ENCODE assay signal across 8 mouse cellular contexts in the genomic region with DNA sequence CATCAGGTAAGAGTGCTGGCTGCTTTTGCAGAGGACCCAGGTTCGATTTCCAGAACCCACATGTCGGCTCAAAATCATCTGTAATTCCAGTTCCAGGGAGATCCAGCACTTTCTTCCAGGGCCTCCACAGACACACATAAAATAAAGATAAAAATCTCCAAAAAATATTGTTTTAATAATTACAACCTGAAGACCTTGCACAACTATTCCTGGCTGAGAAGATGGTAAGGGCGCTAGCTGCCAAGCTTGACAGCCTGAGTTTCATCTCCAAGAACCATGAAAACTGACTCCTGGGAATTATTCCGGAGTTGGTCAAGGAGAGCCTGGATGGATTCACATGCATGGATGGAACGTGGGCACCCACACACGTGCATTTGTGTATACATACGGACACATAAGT. TPM values are rescaled to one million over a fixed set of nuclear protein-coding genes. Genes with fewer than 3 reads are reported as not detected.
DNase-seq lines count a peak whose midpoint lies in the region; ATAC-seq lines count a peak whose summit lies in the region.

A gene (plus strand): TSS at position 301 of the 400 bp plus-strand sequence.

- WGBS in kidney, embryonic 15.5 days = 44% methylated on average over 7 of the region's 7 CpGs
- WGBS in forebrain, embryonic 11.5 days = 57% methylated on average over 7 of the region's 7 CpGs
- 49% methylated on average over 7 of the region's 7 CpGs for WGBS in hindbrain, embryonic 10.5 days
- 51% methylated on average over 7 of the region's 7 CpGs for WGBS in midbrain, embryonic 14.5 days

- ATAC-seq in kidney, embryonic 15.5 days (replicated peaks; ENCODE audit: low FRiP score) = no peak
- ATAC-seq in forebrain, embryonic 11.5 days (replicated peaks; ENCODE audit: low FRiP score) = no peak
- ATAC-seq in midbrain, embryonic 14.5 days (ENCODE audit: low FRiP score, low TSS enrichment) = no peak

- peaks cover 21% of the 10 kb centered on the region for H3K4me1 ChIP-seq in kidney, embryonic 15.5 days
- H3K4me1 ChIP-seq in forebrain, embryonic 11.5 days (replicated peaks; ENCODE audit: control insufficient read depth, insufficient read depth, low read length) = peaks cover 5% of the 10 kb centered on the region; the same call in 1 of the 2 replicates
- H3K4me1 ChIP-seq in hindbrain, embryonic 10.5 days (replicated peaks) = peaks cover 22% of the 10 kb centered on the region
- 0 out of 2 replicates have a peak, but pooled peaks cover 10% of the 10 kb centered on the region for H3K4me1 ChIP-seq in midbrain, embryonic 14.5 days (ENCODE audit: control insufficient read depth, insufficient read depth, low read length)

- H3K9ac ChIP-seq in kidney, embryonic 15.5 days = peak within 1 kb of the TSS; percentile 58
- H3K9ac ChIP-seq in forebrain, embryonic 11.5 days (ENCODE audit: low read length) = peak within 1 kb of the TSS; percentile 55
- peak within 1 kb of the TSS; percentile 43; the same call in 1 of the 2 replicates for H3K9ac ChIP-seq in midbrain, embryonic 14.5 days (replicated peaks; ENCODE audit: low read length)

- no peak within 1 kb of the TSS for H3K27ac ChIP-seq in kidney, embryonic 15.5 days
- no peak within 1 kb of the TSS for H3K27ac ChIP-seq in forebrain, embryonic 11.5 days (ENCODE audit: low read depth, low read length)
- H3K27ac ChIP-seq in hindbrain, embryonic 10.5 days = peak within 1 kb of the TSS; percentile 72
- H3K27ac ChIP-seq in midbrain, embryonic 14.5 days (replicated peaks; ENCODE audit: low read depth, low read length) = no peak within 1 kb of the TSS

- peaks cover 5% of the 10 kb centered on the region; the same call in 1 of the 2 replicates for H3K9me3 ChIP-seq in kidney, embryonic 15.5 days (replicated peaks)
- H3K9me3 ChIP-seq in forebrain, embryonic 11.5 days (ENCODE audit: control insufficient read depth, low read length) = peaks cover 7% of the 10 kb centered on the region; the same call in 1 of the 2 replicates
- H3K9me3 ChIP-seq in hindbrain, embryonic 10.5 days = peaks cover 11% of the 10 kb centered on the region
- H3K9me3 ChIP-seq in midbrain, embryonic 14.5 days (ENCODE audit: control insufficient read depth, low read length) = peaks cover 5% of the 10 kb centered on the region; the same call in 1 of the 2 replicates

- no peak for DNase-seq in kidney, postnatal 14 days
- no peak for DNase-seq in forebrain, embryonic 11.5 days (ENCODE audit: low spot score)
- no peak for DNase-seq in hindbrain, embryonic 10.5 days (ENCODE audit: low spot score)
- no peak for DNase-seq in midbrain, embryonic 14.5 days
- DNase-seq in right cerebral cortex, adult 18-20 months = no peak
- no peak for DNase-seq in layer of hippocampus, postnatal 10 days (ENCODE audit: low spot score in 2 of 2)
- DNase-seq in cerebellum, adult 11 months = no peak

- H3K27me3 ChIP-seq in kidney, embryonic 15.5 days = peaks cover 58% of the 10 kb centered on the region
- peaks cover 31% of the 10 kb centered on the region for H3K27me3 ChIP-seq in forebrain, embryonic 11.5 days (ENCODE audit: control insufficient read depth, insufficient read depth, low read length)
- peaks cover 72% of the 10 kb centered on the region for H3K27me3 ChIP-seq in hindbrain, embryonic 10.5 days (ENCODE audit: insufficient read depth, poor library complexity, severe bottlenecking)
- peaks cover 31% of the 10 kb centered on the region for H3K27me3 ChIP-seq in midbrain, embryonic 14.5 days (ENCODE audit: control insufficient read depth, insufficient read depth, low read length)

- H3K4me2 ChIP-seq in kidney, embryonic 15.5 days = peak within 1 kb of the TSS; percentile 98
- H3K4me2 ChIP-seq in forebrain, embryonic 11.5 days (ENCODE audit: low read depth, low read length, severe bottlenecking) = peak within 1 kb of the TSS; percentile 97
- peak within 1 kb of the TSS; percentile 86 for H3K4me2 ChIP-seq in midbrain, embryonic 14.5 days (ENCODE audit: low read length)

- no peaks in the 10 kb centered on the region for H3K36me3 ChIP-seq in kidney, embryonic 15.5 days
- no peaks in the 10 kb centered on the region for H3K36me3 ChIP-seq in forebrain, embryonic 11.5 days (ENCODE audit: control insufficient read depth, insufficient read depth, low read length)
- H3K36me3 ChIP-seq in hindbrain, embryonic 10.5 days = no peaks in the 10 kb centered on the region
- no peaks in the 10 kb centered on the region for H3K36me3 ChIP-seq in midbrain, embryonic 14.5 days (ENCODE audit: control insufficient read depth, insufficient read depth, low read length)

- H3K4me3 ChIP-seq in kidney, embryonic 15.5 days (replicated peaks) = peak within 1 kb of the TSS; percentile 67
- H3K4me3 ChIP-seq in forebrain, embryonic 11.5 days (ENCODE audit: low read depth, low read length) = peak within 1 kb of the TSS; percentile 40
- peak within 1 kb of the TSS; percentile 74 for H3K4me3 ChIP-seq in hindbrain, embryonic 10.5 days
- peak within 1 kb of the TSS; percentile 43 for H3K4me3 ChIP-seq in midbrain, embryonic 14.5 days (replicated peaks; ENCODE audit: low read depth, low read length)

RNA-seq across cellular contexts. Expression of the gene that starts here (rescaled TPM):
- polyA plus RNA-seq in kidney, embryonic 15.5 days (2015; fragmentation: Nextera tagmentation; extraction: Ambion mirVana) = 22.6 and 58.1 TPM in 2 replicates
- not detected in 2 replicates for polyA plus RNA-seq in forebrain, embryonic 11.5 days (2014; fragmentation: Nextera tagmentation; extraction: Ambion mirVana)
- polyA plus RNA-seq in hindbrain, embryonic 10.5 days (2016; fragmentation: Nextera tagmentation; extraction: Ambion mirVana) = not detected in 2 replicates
- polyA plus RNA-seq in midbrain, embryonic 14.5 days (2014; fragmentation: Nextera tagmentation; extraction: Ambion mirVana) = 0.35 TPM in 1 of 2 replicates, not detected in the other
- total RNA-seq in layer of hippocampus, postnatal 10 days (2021) = under 1 TPM in 1 of 2 experiments, not detected in 1; 0.27 TPM

Comparison
In these comparisons a context has a peak if more than half of its experiments do, and no peak if none do; other contexts are left out.
1. RNA of the gene that starts here (polyA plus RNA-seq): 22.6 to 58.1 TPM in kidney, embryonic 15.5 days; not detected in forebrain, embryonic 11.5 days, 0.35 TPM in midbrain, embryonic 14.5 days and not detected in hindbrain, embryonic 10.5 days; every median in the first group is over 10 times any median in the second.
2. Peak in every context shown above with its lines, with median percentiles within 50 percentile points of each other: H3K4me2 ChIP-seq, H3K4me3 ChIP-seq and H3K9ac ChIP-seq.